Mouse (Mus musculus) myocyte (in vitro differentiated cells): ENCODE data around the gene Alpk1. TPM values are rescaled to one million over a fixed set of nuclear protein-coding genes. Genes with fewer than 3 reads are reported as not detected.

Source experiments
- H3K27me3 ChIP-seq: one replicate; pipeline ENCODE4 v1.6.1; 2011; ENCODE audit not compliant: control insufficient read depth, insufficient read depth, insufficient read length
- H3K36me3 ChIP-seq: one replicate; pipeline ENCODE4 v1.6.1; 2011; ENCODE audit not compliant: control insufficient read depth, insufficient read depth
- H3K4me2 ChIP-seq: one replicate; pipeline ENCODE4 v1.6.1; 2011; ENCODE audit warnings: low read depth, control low read depth
- H3K4me3 ChIP-seq: one replicate; pipeline ENCODE4 v1.5.1; 2011; ENCODE audit warnings: mild to moderate bottlenecking, control low read depth, moderate library complexity
- H3K79me2 ChIP-seq: one replicate; pipeline ENCODE4 v1.6.1; 2011; ENCODE audit not compliant: control insufficient read depth, insufficient read depth
- H3ac ChIP-seq: one replicate; pipeline ENCODE4 v1.6.1; 2011; ENCODE audit not compliant: control insufficient read depth, insufficient read length
- CEBPB ChIP-seq: IDR thresholded peaks from 2 replicates; pipeline ENCODE4 v1.6.1; 2011; ENCODE audit warnings: mild to moderate bottlenecking, moderate library complexity; ENCODE audit not compliant: poor library complexity, insufficient read depth, severe bottlenecking
- E2F4 ChIP-seq: IDR thresholded peaks from one replicate; pipeline ENCODE4 v1.6.1; 2011; ENCODE audit warnings: mild to moderate bottlenecking, control low read depth, moderate library complexity; ENCODE audit not compliant: insufficient read depth
- MAX ChIP-seq: IDR thresholded peaks from one replicate; pipeline ENCODE4 v1.6.1; 2011; ENCODE audit warnings: low read depth, mild to moderate bottlenecking, control low read depth
- MYOD1 ChIP-seq, 3 experiments: IDR thresholded peaks; one replicate each; pipeline ENCODE4 v1.6.1; 2011; ENCODE audit warnings: control low read depth in 2 of 3, low read depth in 2 of 3, mild to moderate bottlenecking in 2 of 3, moderate library complexity in 1 of 3; ENCODE audit not compliant: insufficient read length in 2 of 3, control insufficient read depth in 1 of 3
- MYOG ChIP-seq, 3 experiments: IDR thresholded peaks; one replicate each; pipeline ENCODE4 v1.6.1; 2011; ENCODE audit warnings: control low read depth in 2 of 3, low read depth in 2 of 3, mild to moderate bottlenecking in 2 of 3; ENCODE audit not compliant: insufficient read length in 2 of 3, control insufficient read depth in 1 of 3, insufficient read depth in 1 of 3
- POLR2A ChIP-seq: IDR thresholded peaks from one replicate; pipeline ENCODE4 v1.6.1; 2011; ENCODE audit warnings: low read depth, mild to moderate bottlenecking, control low read depth, moderate library complexity; ENCODE audit not compliant: insufficient read length
- POLR2AphosphoS2 ChIP-seq: IDR thresholded peaks from one replicate; pipeline ENCODE4 v1.6.1; 2011; ENCODE audit warnings: low read depth, control low read depth; ENCODE audit not compliant: insufficient read length
- REST ChIP-seq: IDR thresholded peaks from one replicate; pipeline ENCODE4 v1.6.1; 2011; ENCODE audit warnings: mild to moderate bottlenecking, control low read depth, moderate library complexity; ENCODE audit not compliant: insufficient read depth, insufficient read length
- SRF ChIP-seq: IDR thresholded peaks from one replicate; pipeline ENCODE4 v1.6.1; 2011; ENCODE audit warnings: low read depth; ENCODE audit not compliant: control insufficient read depth, insufficient read length
- TCF12 ChIP-seq: IDR thresholded peaks from one replicate; pipeline ENCODE4 v1.6.1; 2011; ENCODE audit warnings: mild to moderate bottlenecking, control low read depth; ENCODE audit not compliant: poor library complexity, insufficient read depth, severe bottlenecking
- TCF3 ChIP-seq: IDR thresholded peaks from one replicate; pipeline ENCODE4 v1.6.1; 2011; ENCODE audit warnings: low read depth, control low read depth; ENCODE audit not compliant: insufficient read length
- USF1 ChIP-seq: IDR thresholded peaks from one replicate; pipeline ENCODE4 v1.6.1; 2011; ENCODE audit warnings: low read depth, mild to moderate bottlenecking, control low read depth, moderate library complexity
- polyA plus RNA-seq: library from polyadenylated mRNA; unstranded; fragments of >200 nt; fragmentation: generic; extraction: Trizol; gene quantifications from one replicate; pipeline ENCODE4 v1.2.1, GENCODE M21; 2012; ENCODE audit warnings: missing spikeins

The Alpk1 gene
- polyA plus RNA-seq, 1 experiment, result 1.8 TPM

DNA sequence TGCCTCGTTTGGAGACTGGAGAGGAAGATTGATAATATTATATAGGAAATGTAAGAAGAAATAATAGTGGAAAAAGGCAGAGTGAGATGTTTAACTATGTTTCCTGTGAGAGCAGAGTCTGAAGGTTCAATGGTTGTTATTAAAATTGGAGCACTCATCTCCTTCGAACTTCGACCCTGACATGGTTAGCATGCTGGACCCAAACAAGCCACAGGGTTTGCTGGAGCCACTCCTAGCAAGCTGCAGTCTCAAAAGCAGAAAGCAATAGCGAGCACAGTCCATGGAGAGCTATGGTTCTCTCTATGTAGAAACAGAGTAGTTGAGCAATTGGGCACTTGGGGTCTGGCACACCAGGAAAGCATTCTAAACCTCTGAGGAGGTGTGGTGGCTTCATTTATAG is 59.4 kb downstream of the Alpk1 start:
- Histone ChIP-seq H3K27me3 (no peaks in the 10 kb centered on the region), H3K36me3 (no peaks in the 10 kb centered on the region), H3ac (no peak overlapping the region), H3K4me2 (no peak overlapping the region), H3K4me3 (no peak overlapping the region), H3K79me2 (no peaks in the 10 kb centered on the region)
- no peak for TF ChIP-seq MAX
- no peak for TF ChIP-seq TCF12
- no peak for TF ChIP-seq MYOG (IDR thresholded peaks at IDR 0.05; ENCODE audit: control insufficient read depth in 1 of 3, insufficient read depth in 1 of 3, insufficient read length in 2 of 3, low read depth in 2 of 3)
- no peak for TF ChIP-seq CEBPB
- TF ChIP-seq USF1, result no peak
- no peak for TF ChIP-seq REST
- TF ChIP-seq POLR2A, result no peak
- TF ChIP-seq POLR2AphosphoS2, result no peak
- no peak for TF ChIP-seq TCF3
- TF ChIP-seq SRF, result no peak
- no peak for TF ChIP-seq E2F4
- TF ChIP-seq MYOD1 (IDR thresholded peaks at IDR 0.05; ENCODE audit: control insufficient read depth in 1 of 3, insufficient read length in 2 of 3, low read depth in 2 of 3), result no peak

DNA sequence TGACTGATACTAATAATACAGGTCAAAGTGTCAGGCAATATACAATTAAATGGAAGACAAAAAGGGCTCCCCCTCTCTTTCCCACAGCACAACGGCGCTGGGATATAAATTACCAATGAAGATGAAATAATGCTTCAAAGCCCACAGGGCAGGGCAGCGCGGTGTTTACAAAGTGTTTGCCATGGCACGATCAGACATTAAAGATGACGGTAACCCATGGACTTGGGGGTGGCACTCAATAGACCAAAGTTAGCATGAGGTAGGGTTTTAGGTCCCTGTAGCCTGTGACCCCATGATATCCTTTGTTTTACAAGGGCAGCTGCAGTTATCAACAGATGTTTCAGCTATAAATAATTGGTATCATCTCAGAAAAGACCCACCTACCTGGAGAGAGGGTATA is 60.3 kb downstream of the Alpk1 start:
- H3K4me3 ChIP-seq, result no peak overlapping the region
- no peak overlapping the region for H3ac ChIP-seq
- no peaks in the 10 kb centered on the region for H3K36me3 ChIP-seq
- no peaks in the 10 kb centered on the region for H3K79me2 ChIP-seq
- TF ChIP-seq TCF12 (no peak), TCF3 (no peak), E2F4 (no peak), CEBPB (no peak), MAX (no peak), POLR2A (no peak)
- H3K27me3 ChIP-seq, result no peaks in the 10 kb centered on the region
- no peak overlapping the region for H3K4me2 ChIP-seq

DNA sequence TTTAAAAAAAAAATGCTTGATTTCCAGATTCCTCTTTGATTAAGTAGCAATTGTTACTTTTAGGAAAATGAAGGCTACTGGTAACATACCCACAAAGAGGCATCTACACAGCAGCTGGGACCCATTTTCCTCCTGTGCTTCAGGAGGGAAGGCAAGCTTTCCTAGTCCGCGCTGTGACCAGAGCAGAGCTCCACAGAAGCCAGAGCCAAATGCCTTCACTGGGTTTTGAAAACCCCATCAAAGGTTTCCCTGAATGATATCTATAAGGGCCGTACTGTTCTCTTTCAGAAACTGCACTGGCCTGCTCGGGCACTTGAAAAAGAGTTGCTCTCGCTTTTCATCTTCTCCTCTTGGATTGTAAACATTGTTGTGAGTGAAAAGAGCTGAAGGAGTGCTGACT is 60.7 kb downstream of the Alpk1 start:
- H3K36me3 ChIP-seq, result no peaks in the 10 kb centered on the region
- no peaks in the 10 kb centered on the region for H3K27me3 ChIP-seq
- no peaks in the 10 kb centered on the region for H3K79me2 ChIP-seq
- no peak for TF ChIP-seq POLR2AphosphoS2
- TF ChIP-seq CEBPB, result no peak
- TF ChIP-seq MYOD1 (IDR thresholded peaks at IDR 0.05; ENCODE audit: control insufficient read depth in 1 of 3, insufficient read length in 2 of 3, low read depth in 2 of 3), result no peak
- TF ChIP-seq REST, result no peak
- TF ChIP-seq POLR2A, result no peak
- TF ChIP-seq MYOG (IDR thresholded peaks at IDR 0.05; ENCODE audit: control insufficient read depth in 1 of 3, insufficient read depth in 1 of 3, insufficient read length in 2 of 3, low read depth in 2 of 3), result no peak
- no peak for TF ChIP-seq SRF
- TF ChIP-seq E2F4, result no peak
- no peak for TF ChIP-seq MAX
- no peak for TF ChIP-seq TCF3
- TF ChIP-seq USF1, result no peak
- H3K4me2 ChIP-seq, result no peak overlapping the region
- H3ac ChIP-seq, result no peak overlapping the region
- no peak overlapping the region for H3K4me3 ChIP-seq

DNA sequence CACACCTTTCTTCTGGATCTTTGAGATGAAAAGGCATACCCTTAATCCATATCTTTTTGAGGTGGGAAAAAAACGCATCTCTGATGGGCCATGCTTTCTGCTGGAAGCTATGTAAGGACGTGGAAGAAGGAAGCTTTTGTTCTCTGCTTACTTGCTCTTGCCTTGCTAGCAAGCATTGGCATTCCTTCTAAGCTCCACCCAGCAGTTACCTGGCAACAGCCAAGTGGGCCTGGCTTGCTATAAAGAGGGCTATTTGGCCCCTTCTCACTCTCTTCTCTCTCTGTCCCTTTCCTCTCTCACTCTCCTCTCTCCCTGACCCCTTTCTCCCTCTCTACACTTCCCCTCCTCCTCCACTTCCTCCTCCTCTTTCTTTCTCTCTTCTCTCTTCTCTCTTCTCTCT is 63.6 kb downstream of the Alpk1 start:
- no peak for TF ChIP-seq POLR2AphosphoS2
- TF ChIP-seq TCF3, result no peak
- TF ChIP-seq TCF12, result no peak
- no peak for TF ChIP-seq MAX
- no peak for TF ChIP-seq CEBPB
- no peak for TF ChIP-seq SRF
- TF ChIP-seq MYOG (IDR thresholded peaks at IDR 0.05; ENCODE audit: control insufficient read depth in 1 of 3, insufficient read depth in 1 of 3, insufficient read length in 2 of 3, low read depth in 2 of 3), result no peak
- no peak for TF ChIP-seq POLR2A
- TF ChIP-seq E2F4, result no peak
- TF ChIP-seq USF1, result no peak
- no peak for TF ChIP-seq REST
- no peak for TF ChIP-seq MYOD1 (IDR thresholded peaks at IDR 0.05; ENCODE audit: control insufficient read depth in 1 of 3, insufficient read length in 2 of 3, low read depth in 2 of 3)
- no peak overlapping the region for H3K4me2 ChIP-seq
- H3ac ChIP-seq, result no peak overlapping the region
- no peaks in the 10 kb centered on the region for H3K79me2 ChIP-seq
- H3K36me3 ChIP-seq, result no peaks in the 10 kb centered on the region
- H3K4me3 ChIP-seq, result no peak overlapping the region
- no peaks in the 10 kb centered on the region for H3K27me3 ChIP-seq

DNA sequence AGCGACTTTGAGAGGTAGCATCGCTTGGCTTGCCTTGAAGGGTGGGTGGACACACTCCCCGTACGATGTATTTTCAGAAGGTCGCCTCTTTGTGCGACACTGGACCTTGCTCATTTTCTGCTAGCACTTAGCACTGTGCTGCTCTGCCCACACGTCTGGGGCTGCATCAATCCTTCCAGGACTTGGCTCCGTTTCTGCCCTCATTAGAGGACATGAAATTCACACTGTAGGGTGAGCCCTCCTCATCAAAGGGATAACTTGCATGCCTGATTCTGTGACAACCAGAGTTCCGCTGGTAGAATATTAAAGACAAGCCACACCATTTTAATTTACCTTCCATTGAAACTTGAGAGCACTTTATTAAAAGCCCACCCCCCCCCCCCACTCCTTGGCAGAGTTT is 67.2 kb downstream of the Alpk1 start:
- H3K79me2 ChIP-seq, result no peaks in the 10 kb centered on the region
- no peak for TF ChIP-seq E2F4
- TF ChIP-seq MYOG (IDR thresholded peaks at IDR 0.05; ENCODE audit: control insufficient read depth in 1 of 3, insufficient read depth in 1 of 3, insufficient read length in 2 of 3, low read depth in 2 of 3), result no peak
- TF ChIP-seq TCF3, result no peak
- TF ChIP-seq USF1, result no peak
- no peak for TF ChIP-seq TCF12
- no peak for TF ChIP-seq MYOD1 (IDR thresholded peaks at IDR 0.05; ENCODE audit: control insufficient read depth in 1 of 3, insufficient read length in 2 of 3, low read depth in 2 of 3)
- no peak for TF ChIP-seq REST
- TF ChIP-seq CEBPB, result no peak
- TF ChIP-seq SRF, result no peak
- TF ChIP-seq POLR2AphosphoS2, result no peak
- no peak for TF ChIP-seq MAX
- no peak for TF ChIP-seq POLR2A
- H3K27me3 ChIP-seq, result no peaks in the 10 kb centered on the region
- no peak overlapping the region for H3K4me2 ChIP-seq
- H3ac ChIP-seq, result no peak overlapping the region
- no peak overlapping the region for H3K4me3 ChIP-seq
- no peaks in the 10 kb centered on the region for H3K36me3 ChIP-seq
